In the genomic region with DNA sequence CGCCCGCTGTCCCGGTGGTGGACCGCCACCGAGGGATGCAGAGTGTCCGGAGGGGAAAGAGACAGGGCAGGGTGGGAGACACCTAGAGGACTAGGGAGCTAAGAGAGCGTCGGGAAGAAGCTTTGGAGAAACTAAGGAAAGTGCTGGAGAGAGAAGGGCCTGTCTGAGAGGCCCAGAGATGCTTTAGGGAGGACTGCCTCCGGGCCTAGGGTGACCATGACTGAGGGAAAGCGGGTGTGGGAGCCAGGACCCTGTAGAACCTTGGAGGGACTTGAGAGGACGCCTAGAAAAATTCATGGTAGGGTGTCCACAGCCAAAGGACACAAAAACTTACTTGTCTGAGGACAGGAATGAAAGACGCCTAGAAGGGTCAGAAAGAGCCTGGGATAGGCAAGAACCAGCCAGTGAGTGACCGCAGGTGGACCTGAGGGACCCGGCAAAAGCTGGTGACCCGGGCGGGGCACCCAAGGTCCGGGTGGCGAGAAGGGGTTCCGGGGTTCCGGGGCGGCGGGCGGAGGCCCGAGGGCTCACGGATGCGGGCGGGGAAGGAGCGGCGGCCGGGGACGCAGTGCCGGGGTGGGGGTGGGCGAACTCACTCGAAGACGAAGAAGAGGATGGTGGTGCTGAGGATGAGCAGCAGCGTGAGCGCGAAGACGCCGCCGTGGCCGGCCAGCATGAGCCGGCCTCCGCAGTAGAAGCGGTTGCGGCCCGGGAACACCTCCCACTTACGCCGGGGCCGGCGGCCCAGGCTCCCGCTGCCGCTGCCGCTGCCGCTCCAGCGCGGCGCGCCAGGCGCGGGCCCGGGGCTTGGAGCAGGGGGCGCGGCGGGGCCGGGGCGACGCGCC, we compare ENCODE assay signal across 8 mouse cellular contexts. TPM values are rescaled to one million over a fixed set of nuclear protein-coding genes. Genes with fewer than 3 reads are reported as not detected.
DNase-seq lines count a peak whose midpoint lies in the region; ATAC-seq and TF ChIP-seq lines count a peak whose summit lies in the region.

No protein-coding gene starts in this region.

- peak overlapping the region; percentile 87 for H3K9ac ChIP-seq in limb, embryonic 15.5 days
- H3K9ac ChIP-seq in neural tube, embryonic 15.5 days (replicated peaks) = peak overlapping the region; percentile 87

- WGBS in limb, embryonic 15.5 days = under 1% methylated on average over 66 of the region's 69 CpGs
- 1% methylated on average over 54 of the region's 69 CpGs for whole genome bisulfite sequencing in neural tube, embryonic 15.5 days

- DNase-seq in left cerebral cortex, postnatal 36 days (ENCODE audit: low spot score in 2 of 2) = peak; percentile 50 to 59
- DNase-seq in left cerebral cortex, adult 11 months (ENCODE audit: low spot score) = no peak
- peak; percentile 44 for DNase-seq in G1E (ENCODE audit: low spot score)
- DNase-seq in cerebellum, postnatal 25 days = peak; percentile 74 to 79
- peak; percentile 53 to 68 for DNase-seq in heart, postnatal 10 days

- peak overlapping the region; percentile 85 for H3K4me2 ChIP-seq in limb, embryonic 15.5 days
- H3K4me2 ChIP-seq in neural tube, embryonic 15.5 days = peak overlapping the region; percentile 90

- no peak for TF ChIP-seq CTCF in G1E (IDR thresholded peaks at IDR 0.05; ENCODE audit: low read depth, low read length)

- H3K4me3 ChIP-seq in G1E (ENCODE audit: low read depth, low read length) = peak overlapping the region; percentile 74
- peak overlapping the region; percentile 80 for H3K4me3 ChIP-seq in limb, embryonic 15.5 days
- H3K4me3 ChIP-seq in neural tube, embryonic 15.5 days (replicated peaks) = peak overlapping the region; percentile 77

- H3K9me3 ChIP-seq in G1E (replicated peaks) = no peaks in the 10 kb centered on the region
- H3K9me3 ChIP-seq in limb, embryonic 15.5 days = no peaks in the 10 kb centered on the region
- no peaks in the 10 kb centered on the region for H3K9me3 ChIP-seq in neural tube, embryonic 15.5 days (replicated peaks)

- peak overlapping the region; percentile 79 for H3K27ac ChIP-seq in limb, embryonic 15.5 days
- H3K27ac ChIP-seq in neural tube, embryonic 15.5 days (replicated peaks) = peak overlapping the region; percentile 86

- peaks cover 13% of the 10 kb centered on the region for H3K36me3 ChIP-seq in G1E (replicated peaks)
- no peaks in the 10 kb centered on the region for H3K36me3 ChIP-seq in limb, embryonic 15.5 days
- no peaks in the 10 kb centered on the region for H3K36me3 ChIP-seq in neural tube, embryonic 15.5 days

- H3K27me3 ChIP-seq in G1E (ENCODE audit: insufficient read depth, low read length) = peaks cover 18% of the 10 kb centered on the region
- H3K27me3 ChIP-seq in limb, embryonic 15.5 days = no peaks in the 10 kb centered on the region
- H3K27me3 ChIP-seq in neural tube, embryonic 15.5 days (replicated peaks) = no peaks in the 10 kb centered on the region

- intact Hi-C loops in left cerebral cortex, postnatal 36 days (cut with DNase I) = no loop called here
- intact Hi-C loops in heart, postnatal 10 days (cut with DNase I) = loop anchor here (2.0 kb wide), 1 partner anchor 18 kb away; a partner anchor contains a TSS

- no peak for ATAC-seq in G1E (ENCODE audit: extremely low read depth, insufficient number of reproducible peaks, low FRiP score, poor library complexity, severe bottlenecking)
- peak; percentile 61 for ATAC-seq in limb, embryonic 15.5 days (ENCODE audit: insufficient number of reproducible peaks, low FRiP score, low TSS enrichment, low read depth)
- ATAC-seq in neural tube, embryonic 15.5 days (ENCODE audit: low FRiP score) = peak; percentile 77
- ATAC-seq in granulocyte monocyte progenitor cell, adult 5-6 weeks (replicated peaks; ENCODE audit: poor library complexity, severe bottlenecking) = no peak

- peaks cover 22% of the 10 kb centered on the region for H3K4me1 ChIP-seq in G1E (ENCODE audit: insufficient read depth, low read depth, low read length)
- H3K4me1 ChIP-seq in limb, embryonic 15.5 days = peaks cover 31% of the 10 kb centered on the region
- H3K4me1 ChIP-seq in neural tube, embryonic 15.5 days = peaks cover 34% of the 10 kb centered on the region

RNA-seq across cellular contexts. Expression of a gene that starts 17.2 kb away (rescaled TPM):
- total RNA-seq in left cerebral cortex, postnatal 36 days (2021) = 10 to 100 TPM; 37.6 to 40.6 TPM
- total RNA-seq in G1E (2014; fragmentation: Nextera tagmentation) (9.6 and 11.7 TPM in 2 replicates), G1E (2017) (4.4 and 5.3 TPM in 2 replicates)
- 11.1 and 11.6 TPM in 2 replicates for polyA plus RNA-seq in G1E (2012)
- total RNA-seq in heart, postnatal 10 days (2021) = 10 to 100 TPM; 21.9 to 25.0 TPM
- 2.9 and 3.6 TPM in 2 replicates for polyA plus RNA-seq in limb, embryonic 15.5 days (2015; fragmentation: Nextera tagmentation; extraction: Ambion mirVana)
- 4.3 and 7.0 TPM in 2 replicates for polyA plus RNA-seq in neural tube, embryonic 15.5 days (2015; fragmentation: Nextera tagmentation; extraction: Ambion mirVana)
- total RNA-seq in granulocyte monocyte progenitor cell, adult 5-6 weeks (2014; fragmentation: Nextera tagmentation) = 12.9 and 22.4 TPM in 2 replicates
- total RNA-seq in granulocyte monocyte progenitor cell, adult 5-6 weeks (2017) = 10.7 and 12.5 TPM in 2 replicates

RNA-seq across cellular contexts. Expression of a gene that starts 30.7 kb away (rescaled TPM):
- 1 to 10 TPM; 1.9 to 2.5 TPM for total RNA-seq in left cerebral cortex, postnatal 36 days (2021)
- total RNA-seq in G1E (2014; fragmentation: Nextera tagmentation) (1.4 and 3.4 TPM in 2 replicates), G1E (2017) (0.41 and 0.66 TPM in 2 replicates)
- polyA plus RNA-seq in G1E (2012) = 1.3 and 2.4 TPM in 2 replicates
- 1 to 10 TPM; 1.3 to 1.9 TPM for total RNA-seq in heart, postnatal 10 days (2021)
- 499 and 506 TPM in 2 replicates for polyA plus RNA-seq in limb, embryonic 15.5 days (2015; fragmentation: Nextera tagmentation; extraction: Ambion mirVana)
- 1.7 and 32.5 TPM in 2 replicates for polyA plus RNA-seq in neural tube, embryonic 15.5 days (2015; fragmentation: Nextera tagmentation; extraction: Ambion mirVana)
- total RNA-seq in granulocyte monocyte progenitor cell, adult 5-6 weeks (2014; fragmentation: Nextera tagmentation) = 2.8 and 3.1 TPM in 2 replicates
- total RNA-seq in granulocyte monocyte progenitor cell, adult 5-6 weeks (2017) = 3.6 and 4.3 TPM in 2 replicates

RNA-seq across cellular contexts. Expression of a gene that starts 39.7 kb away (rescaled TPM):
- 1 to 10 TPM; 8.3 to 9.6 TPM for total RNA-seq in left cerebral cortex, postnatal 36 days (2021)
- total RNA-seq in G1E (2014; fragmentation: Nextera tagmentation) (13.2 and 15.4 TPM in 2 replicates), G1E (2017) (5.6 and 5.7 TPM in 2 replicates)
- polyA plus RNA-seq in G1E (2012) = 11.4 and 12.7 TPM in 2 replicates
- 10 to 100 TPM in 1 of 2 experiments, 1 to 10 TPM in 1; 8.6 to 11.2 TPM for total RNA-seq in heart, postnatal 10 days (2021)
- polyA plus RNA-seq in limb, embryonic 15.5 days (2015; fragmentation: Nextera tagmentation; extraction: Ambion mirVana) = 14.6 and 15.3 TPM in 2 replicates
- 12.4 and 15.7 TPM in 2 replicates for polyA plus RNA-seq in neural tube, embryonic 15.5 days (2015; fragmentation: Nextera tagmentation; extraction: Ambion mirVana)
- total RNA-seq in granulocyte monocyte progenitor cell, adult 5-6 weeks (2014; fragmentation: Nextera tagmentation) = 8.7 and 11.5 TPM in 2 replicates
- 6.6 and 8.1 TPM in 2 replicates for total RNA-seq in granulocyte monocyte progenitor cell, adult 5-6 weeks (2017)

RNA-seq across cellular contexts. Expression of a gene that starts 48.5 kb away (rescaled TPM):
- 10 to 100 TPM in 1 of 2 experiments, 1 to 10 TPM in 1; 9.5 to 10.7 TPM for total RNA-seq in left cerebral cortex, postnatal 36 days (2021)
- total RNA-seq in G1E (2014; fragmentation: Nextera tagmentation) = 2.3 and 10.9 TPM in 2 replicates
- total RNA-seq in G1E (2017) = 10.2 and 14.0 TPM in 2 replicates
- polyA plus RNA-seq in G1E (2012) = 46.7 and 58.2 TPM in 2 replicates
- total RNA-seq in heart, postnatal 10 days (2021) = 1 to 10 TPM; 9.0 to 9.8 TPM
- polyA plus RNA-seq in limb, embryonic 15.5 days (2015; fragmentation: Nextera tagmentation; extraction: Ambion mirVana) = 15.7 and 17.2 TPM in 2 replicates
- 17.0 and 17.2 TPM in 2 replicates for polyA plus RNA-seq in neural tube, embryonic 15.5 days (2015; fragmentation: Nextera tagmentation; extraction: Ambion mirVana)
- total RNA-seq in granulocyte monocyte progenitor cell, adult 5-6 weeks (2014; fragmentation: Nextera tagmentation) = 11.5 and 16.2 TPM in 2 replicates
- 21.3 and 27.2 TPM in 2 replicates for total RNA-seq in granulocyte monocyte progenitor cell, adult 5-6 weeks (2017)

RNA-seq across cellular contexts. Expression of a gene that starts 58.2 kb away (rescaled TPM):
- total RNA-seq in left cerebral cortex, postnatal 36 days (2021) = 10 to 100 TPM in 1 of 2 experiments, 1 to 10 TPM in 1; 9.2 to 10.3 TPM
- total RNA-seq in G1E (2014; fragmentation: Nextera tagmentation) = 1.9 and 3.8 TPM in 2 replicates
- 13.6 and 18.7 TPM in 2 replicates for total RNA-seq in G1E (2017)
- polyA plus RNA-seq in G1E (2012) = 9.9 and 11.2 TPM in 2 replicates
- 1 to 10 TPM; 5.1 to 8.3 TPM for total RNA-seq in heart, postnatal 10 days (2021)
- polyA plus RNA-seq in limb, embryonic 15.5 days (2015; fragmentation: Nextera tagmentation; extraction: Ambion mirVana) = 5.8 and 7.3 TPM in 2 replicates
- polyA plus RNA-seq in neural tube, embryonic 15.5 days (2015; fragmentation: Nextera tagmentation; extraction: Ambion mirVana) = 5.8 TPM in 2 replicates
- total RNA-seq in granulocyte monocyte progenitor cell, adult 5-6 weeks (2014; fragmentation: Nextera tagmentation) = 4.2 and 17.8 TPM in 2 replicates
- 18.3 and 23.7 TPM in 2 replicates for total RNA-seq in granulocyte monocyte progenitor cell, adult 5-6 weeks (2017)

Comparison
In these comparisons a context has a peak if more than half of its experiments do, and no peak if none do; other contexts are left out.
1. ATAC-seq: peak in limb, embryonic 15.5 days (single experiment) and neural tube, embryonic 15.5 days (single experiment); none in G1E (single experiment) and granulocyte monocyte progenitor cell, adult 5-6 weeks (single experiment).
2. Peak in every context shown above with its lines, with median percentiles within 50 percentile points of each other: H3K4me3 ChIP-seq.